Mouse (Mus musculus): Measurements from ENCODE around the gene Arf6.

- TF ChIP-seq POLR2A (IDR thresholded peaks at IDR 0.05; ENCODE audit: borderline replicate concordance, insufficient read depth, low read length) = no peak
- no peak for TF ChIP-seq CTCF (IDR thresholded peaks at IDR 0.05; ENCODE audit: borderline replicate concordance, insufficient read depth, low read depth, low read length)
Observed at GRCm38 (mm10) chr12:69389273-69389938, 17.5 kb downstream of the Arf6 start.

Measured in cerebellum, adult 2 months (tissue).